Mouse (Mus musculus) heart, embryonic 15.5 days (tissue): ENCODE results near the gene Arrdc2. TPM values are rescaled to one million over a fixed set of nuclear protein-coding genes. Genes with fewer than 3 reads are reported as not detected.

ENCODE experiments used
- ATAC-seq: fragments of 200-750 bp; cut with Nextera tagmentation; replicated peaks from 2 replicates; pipeline ENCODE4 v1.8.0; 2017; ENCODE audit warnings: low read depth, moderate TSS enrichment; ENCODE audit not compliant: insufficient number of reproducible peaks, insufficient read depth, low FRiP score
- H3K27ac ChIP-seq: fragments of 300-500 bp; sonication (generic); 2 replicates; pipeline ENCODE4 v1.5.1; 2015; ENCODE audit warnings: mild to moderate bottlenecking, inconsistent platforms
- H3K27me3 ChIP-seq: fragments of 300-500 bp; sonication (generic); 2 replicates; pipeline ENCODE4 v1.6.1; 2015; ENCODE audit warnings: inconsistent platforms
- H3K36me3 ChIP-seq: fragments of 300-500 bp; sonication (generic); 2 replicates; pipeline ENCODE4 v1.6.1; 2015; ENCODE audit warnings: mild to moderate bottlenecking, inconsistent platforms
- H3K4me1 ChIP-seq: fragments of 300-500 bp; sonication (generic); replicated peaks from 2 replicates; pipeline ENCODE4 v1.6.1; 2015; ENCODE audit warnings: inconsistent platforms
- H3K4me2 ChIP-seq: fragments of 300-500 bp; sonication (generic); 2 replicates; pipeline ENCODE4 v1.6.1; 2015; ENCODE audit warnings: inconsistent platforms, mild to moderate bottlenecking, moderate library complexity
- H3K4me3 ChIP-seq: fragments of 300-500 bp; sonication (generic); 2 replicates; pipeline ENCODE4 v1.5.1; 2015; ENCODE audit warnings: mild to moderate bottlenecking, inconsistent platforms
- H3K9ac ChIP-seq: fragments of 300-500 bp; sonication (generic); 2 replicates; pipeline ENCODE4 v1.6.1; 2015; ENCODE audit warnings: mild to moderate bottlenecking, inconsistent platforms
- H3K9me3 ChIP-seq: fragments of 300-500 bp; sonication (generic); replicated peaks from 2 replicates; pipeline ENCODE4 v1.6.1; 2016; ENCODE audit warnings: inconsistent platforms
- WGBS: fragments of 180-500 bp; shearing (Covaris S2); methylation state at CpG from one replicate; pipeline ENCODE4 v1.1.7; 2015; ENCODE audit warnings: mixed read lengths; 5-methylcytosine and 5-hydroxymethylcytosine counted together
- polyA plus RNA-seq: library from polyadenylated mRNA; unstranded; fragments of >200 nt; fragmentation: Nextera tagmentation; extraction: Ambion mirVana; gene quantifications from 2 replicates; pipeline ENCODE4 v1.2.1, GENCODE M21; 2015

The Arrdc2 gene
- polyA plus RNA-seq, 1 experiment from 2014 or later = 2.8 TPM

- Histone ChIP-seq H3K4me2 (no peak overlapping the region), H3K27ac (no peak overlapping the region), H3K4me1 (no peaks in the 10 kb centered on the region), H3K36me3 (no peaks in the 10 kb centered on the region), H3K9me3 (no peaks in the 10 kb centered on the region), H3K27me3 (0 out of 2 replicates have a peak, but pooled peaks cover 4% of the 10 kb centered on the region), H3K4me3 (no peak overlapping the region), H3K9ac (no peak overlapping the region)
- 78% methylated on average over 3 of the region's 3 CpGs for WGBS
- no peak for ATAC-seq
Measured at GRCm38 (mm10) chr8:70849333-70849990, 9.9 kb upstream of the Arrdc2 start.

- Histone ChIP-seq H3K27me3 (peaks cover 12% of the 10 kb centered on the region; the same call in 1 of the 2 replicates), H3K27ac (no peak overlapping the region), H3K9ac (no peak overlapping the region), H3K9me3 (no peaks in the 10 kb centered on the region), H3K36me3 (no peaks in the 10 kb centered on the region), H3K4me3 (no peak overlapping the region), H3K4me2 (no peak overlapping the region), H3K4me1 (no peaks in the 10 kb centered on the region)
- ATAC-seq = no peak
- WGBS = 49% methylated on average over 15 of the region's 15 CpGs
Measured at GRCm38 (mm10) chr8:70846371-70847154, 7.0 kb upstream of the Arrdc2 start.

GRCm38 (mm10) chr8:70845108-70845507, 5.6 kb upstream of the Arrdc2 start:
- no peaks in the 10 kb centered on the region for H3K9me3 ChIP-seq
- WGBS = 36% methylated on average over 5 of the region's 5 CpGs
- H3K9ac ChIP-seq = no peak overlapping the region
- H3K27ac ChIP-seq = no peak overlapping the region
- no peak overlapping the region for H3K4me2 ChIP-seq
- no peaks in the 10 kb centered on the region for H3K36me3 ChIP-seq
- H3K4me3 ChIP-seq = no peak overlapping the region
- peaks cover 6% of the 10 kb centered on the region for H3K4me1 ChIP-seq
- peaks cover 12% of the 10 kb centered on the region; the same call in 1 of the 2 replicates for H3K27me3 ChIP-seq
- no peak for ATAC-seq

GRCm38 (mm10) chr8:70844523-70844922, 5.0 kb upstream of the Arrdc2 start:
- no peak overlapping the region for H3K4me2 ChIP-seq
- no peak for ATAC-seq
- no peaks in the 10 kb centered on the region for H3K9me3 ChIP-seq
- under 1% methylated on average over 6 of the region's 6 CpGs for WGBS
- H3K27me3 ChIP-seq = peaks cover 12% of the 10 kb centered on the region; the same call in 1 of the 2 replicates
- H3K4me3 ChIP-seq = no peak overlapping the region
- no peaks in the 10 kb centered on the region for H3K36me3 ChIP-seq
- no peak overlapping the region for H3K27ac ChIP-seq
- no peak overlapping the region for H3K9ac ChIP-seq
- peaks cover 6% of the 10 kb centered on the region for H3K4me1 ChIP-seq

- Histone ChIP-seq H3K4me2 (no peak overlapping the region), H3K27me3 (peaks cover 12% of the 10 kb centered on the region; the same call in 1 of the 2 replicates), H3K9ac (no peak overlapping the region), H3K27ac (no peak overlapping the region), H3K4me3 (no peak overlapping the region), H3K36me3 (no peaks in the 10 kb centered on the region), H3K4me1 (peaks cover 7% of the 10 kb centered on the region), H3K9me3 (no peaks in the 10 kb centered on the region)
- ATAC-seq = no peak
- 79% methylated on average over 8 of the region's 8 CpGs for WGBS
Measured at GRCm38 (mm10) chr8:70843941-70844340, 4.4 kb upstream of the Arrdc2 start.

GRCm38 (mm10) chr8:70843214-70843773, 3.8 kb upstream of the Arrdc2 start:
- ATAC-seq = no peak
- H3K4me3 ChIP-seq = no peak overlapping the region
- peaks cover 12% of the 10 kb centered on the region; the same call in 1 of the 2 replicates for H3K27me3 ChIP-seq
- no peaks in the 10 kb centered on the region for H3K36me3 ChIP-seq
- no peak overlapping the region for H3K4me2 ChIP-seq
- WGBS = 68% methylated on average over 5 of the region's 5 CpGs
- H3K27ac ChIP-seq = no peak overlapping the region
- H3K9ac ChIP-seq = no peak overlapping the region
- H3K4me1 ChIP-seq = peaks cover 12% of the 10 kb centered on the region
- H3K9me3 ChIP-seq = no peaks in the 10 kb centered on the region

GRCm38 (mm10) chr8:70842484-70842883, 3.0 kb upstream of the Arrdc2 start:
- no peaks in the 10 kb centered on the region for H3K36me3 ChIP-seq
- peaks cover 12% of the 10 kb centered on the region for H3K4me1 ChIP-seq
- no peak overlapping the region for H3K27ac ChIP-seq
- WGBS = 59% methylated on average over 25 of the region's 25 CpGs
- H3K9me3 ChIP-seq = no peaks in the 10 kb centered on the region
- H3K9ac ChIP-seq = no peak overlapping the region
- no peak for ATAC-seq
- H3K27me3 ChIP-seq = peaks cover 12% of the 10 kb centered on the region; the same call in 1 of the 2 replicates
- no peak overlapping the region for H3K4me3 ChIP-seq
- H3K4me2 ChIP-seq = no peak overlapping the region

- Histone ChIP-seq H3K9ac (no peak overlapping the region), H3K4me2 (no peak overlapping the region; the same call in 1 of the 2 replicates), H3K27ac (no peak overlapping the region), H3K4me3 (no peak overlapping the region), H3K4me1 (peaks cover 12% of the 10 kb centered on the region), H3K36me3 (no peaks in the 10 kb centered on the region), H3K9me3 (no peaks in the 10 kb centered on the region), H3K27me3 (peaks cover 8% of the 10 kb centered on the region; the same call in 1 of the 2 replicates)
- 31% methylated on average over 22 of the region's 22 CpGs for WGBS
- no peak for ATAC-seq
Measured at GRCm38 (mm10) chr8:70841147-70842072, 1.9 kb upstream of the Arrdc2 start.

- H3K9ac ChIP-seq = no peak overlapping the region
- 49% methylated on average over 10 of the region's 10 CpGs for WGBS
- H3K4me3 ChIP-seq = no peak overlapping the region
- H3K4me2 ChIP-seq = no peak overlapping the region
- peak overlapping the region; percentile 58 for H3K27ac ChIP-seq
- H3K9me3 ChIP-seq = no peaks in the 10 kb centered on the region
- H3K36me3 ChIP-seq = no peaks in the 10 kb centered on the region
- ATAC-seq = no peak
- peaks cover 12% of the 10 kb centered on the region for H3K4me1 ChIP-seq
- H3K27me3 ChIP-seq = peaks cover 8% of the 10 kb centered on the region; the same call in 1 of the 2 replicates
Measured at GRCm38 (mm10) chr8:70840590-70840989, 1.1 kb upstream of the Arrdc2 start.

- peak overlapping the region; percentile 85 for H3K27ac ChIP-seq
- peaks cover 8% of the 10 kb centered on the region; the same call in 1 of the 2 replicates for H3K27me3 ChIP-seq
- peak; percentile 11 for ATAC-seq
- H3K4me1 ChIP-seq = peaks cover 15% of the 10 kb centered on the region
- WGBS = 3% methylated on average over 66 of the region's 66 CpGs
- peak overlapping the region; percentile 93 for H3K4me2 ChIP-seq
- H3K36me3 ChIP-seq = no peaks in the 10 kb centered on the region
- H3K9me3 ChIP-seq = no peaks in the 10 kb centered on the region
- peak overlapping the region; percentile 84 for H3K9ac ChIP-seq
- peak overlapping the region; percentile 63 for H3K4me3 ChIP-seq
Measured at GRCm38 (mm10) chr8:70838654-70839407, 689 bp downstream of the Arrdc2 start.
